Mouse (Mus musculus) kidney, postnatal 25 days (tissue): ENCODE measurements at regions not wholly inside any gene's neighbourhood (a gene's known extent, or its start where the extent isn't known, plus 50 kb on each side); places are given as distances from the start of the nearest gene placed in this dataset.

Source experiments
- DNase-seq, 2 experiments: peaks; one replicate each; pipeline ENCODE4 v3.0.0; 2021; ENCODE audit warnings: mixed read lengths in 2 of 2

- no peak for DNase-seq
Observed at GRCm38 (mm10) chr8:114063566-114063965, 69.8 kb upstream of the Nudt7 start.

- DNase-seq: no peak
Observed at GRCm38 (mm10) chr8:114072330-114072729, 61.0 kb upstream of the Nudt7 start.

GRCm38 (mm10) chr8:114074122-114074521 is 59.2 kb upstream of the Nudt7 start:
- peak in 1 of 2 experiments; percentile 26 for DNase-seq

- DNase-seq: no peak
Observed at GRCm38 (mm10) chr8:114076701-114077100, 56.7 kb upstream of the Nudt7 start.

- DNase-seq: peak; percentile 40 to 44
Observed at GRCm38 (mm10) chr8:114081049-114081756, 52.2 kb upstream of the Nudt7 start.

- DNase-seq: no peak
Observed at GRCm38 (mm10) chr8:114081757-114082059, 51.6 kb upstream of the Nudt7 start.
